Mouse (Mus musculus): ENCODE results near the gene Rara.

GRCm38 (mm10) chr11:98918231-98918630, 9.4 kb upstream of the Rara start:
- no peak for TF ChIP-seq CTCF (IDR thresholded peaks at IDR 0.05; ENCODE audit: extremely low read depth, insufficient read depth, insufficient read length, insufficient replicate concordance)
- TF ChIP-seq POLR2A (IDR thresholded peaks at IDR 0.05; ENCODE audit: low read depth, low read length) = no peak

Measured in spleen, adult 2 months (tissue).